Mouse (Mus musculus) MEL (cell line): ENCODE results near the gene Gm20388.

Experiments used
- CHD2 ChIP-seq: IDR thresholded peaks from 2 replicates; pipeline ENCODE4 v1.6.1; 2011; ENCODE audit warnings: low read length, improper control_type of control experiment
- CTCF ChIP-seq, 3 experiments: IDR thresholded peaks in 2 of 3; conservative IDR thresholded peaks in 1 of 3; 2 replicates each; pipeline ENCODE4 v1.5.1; 2011 to 2012; ENCODE audit warnings: low read length in 3 of 3, low read depth in 2 of 3, mild to moderate bottlenecking in 2 of 3, improper control_type of control experiment in 1 of 3, inconsistent platforms in 1 of 3, mixed read lengths in 1 of 3, moderate library complexity in 1 of 3; ENCODE audit not compliant: control insufficient read depth in 1 of 3, insufficient read depth in 1 of 3, poor library complexity in 1 of 3, severe bottlenecking in 1 of 3
- ETS1 ChIP-seq: IDR thresholded peaks from 2 replicates; pipeline ENCODE4 v1.6.1; 2012; ENCODE audit warnings: low read depth, mild to moderate bottlenecking, inconsistent platforms, low read length, improper control_type of control experiment, moderate library complexity
- GATA1 ChIP-seq: IDR thresholded peaks from 2 replicates; pipeline ENCODE4 v1.6.1; 2011; ENCODE audit warnings: low read depth, low read length, improper control_type of control experiment
- JUND ChIP-seq: IDR thresholded peaks from 2 replicates; pipeline ENCODE4 v1.6.1; 2011; ENCODE audit warnings: low read depth, mild to moderate bottlenecking, improper control_type of control experiment, low read length
- KAT2A ChIP-seq: conservative IDR thresholded peaks from 2 replicates; pipeline ENCODE4 v1.6.1; 2012; ENCODE audit warnings: low read depth, low read length, improper control_type of control experiment, inconsistent platforms
- POLR2A ChIP-seq, 2 experiments: IDR thresholded peaks; 2 replicates each; pipeline ENCODE4 v1.6.1; 2011 to 2012; ENCODE audit warnings: low read length in 2 of 2, mild to moderate bottlenecking in 2 of 2, control low read depth in 1 of 2, improper control_type of control experiment in 1 of 2, low read depth in 1 of 2, moderate library complexity in 1 of 2; ENCODE audit not compliant: control insufficient read depth in 1 of 2, insufficient read depth in 1 of 2, poor library complexity in 1 of 2
- RCOR1 ChIP-seq: IDR thresholded peaks from 2 replicates; pipeline ENCODE4 v1.6.1; 2012; ENCODE audit warnings: low read depth, mild to moderate bottlenecking, inconsistent platforms, low read length, improper control_type of control experiment
- TAL1 ChIP-seq: IDR thresholded peaks from 2 replicates; pipeline ENCODE4 v1.6.1; 2012; ENCODE audit warnings: mild to moderate bottlenecking, inconsistent platforms, low read length, moderate library complexity, mixed read lengths
- TCF12 ChIP-seq: IDR thresholded peaks from 2 replicates; pipeline ENCODE4 v1.6.1; 2014; ENCODE audit warnings: low read depth, mild to moderate bottlenecking, inconsistent platforms, low read length, improper control_type of control experiment, moderate library complexity
- ZC3H11A ChIP-seq: IDR thresholded peaks from 2 replicates; pipeline ENCODE4 v1.6.1; 2012; ENCODE audit warnings: low read depth, mild to moderate bottlenecking, inconsistent platforms, low read length, improper control_type of control experiment
- ZMIZ1 ChIP-seq: IDR thresholded peaks from 2 replicates; pipeline ENCODE4 v1.6.1; 2012; ENCODE audit warnings: low read depth, mild to moderate bottlenecking, inconsistent platforms, low read length, improper control_type of control experiment, moderate library complexity

GRCm38 (mm10) chr8:122665667-122666316 lies 2755.2 kb downstream of the Gm20388 start:
- TF ChIP-seq POLR2A (IDR thresholded peaks at IDR 0.05; ENCODE audit: control insufficient read depth in 1 of 2, insufficient read depth in 1 of 2, low read depth in 1 of 2, low read length in 2 of 2, poor library complexity in 1 of 2) (peak in 1 of 2 experiments; percentile 40; a peak in 1 of 4 replicates), CTCF (IDR thresholded peaks at IDR 0.05 in 2 of 3, conservative IDR thresholded peaks at IDR 0.05 in 1 of 3; ENCODE audit: control insufficient read depth in 1 of 3, insufficient read depth in 1 of 3, low read depth in 2 of 3, low read length in 3 of 3, poor library complexity in 1 of 3, severe bottlenecking in 1 of 3) (no peak), TAL1 (no peak), CHD2 (no peak), JUND (no peak), RCOR1 (no peak), ETS1 (no peak), GATA1 (no peak), ZC3H11A (no peak), KAT2A (no peak), ZMIZ1 (0 out of 2 replicates have a peak, but pooled peaks have one; percentile 22), TCF12 (no peak)
